Comparison of ENCODE assay signal across 9 mouse cellular contexts in genomic region chr17:27621705-27622531, GRCm38 (mm10). TPM values are rescaled to one million over a fixed set of nuclear protein-coding genes. Genes with fewer than 3 reads are reported as not detected.
DNase-seq lines count a peak whose midpoint lies in the region; ATAC-seq lines count a peak whose summit lies in the region.
"Had no signal": no experiment of that assay in that cellular context is flagged by ENCODE, and none has a peak within 500 bp of the region (broad histone marks: within the 10 kb centered on the region; RNA-seq: fewer than 3 reads in every experiment).

No protein-coding gene starts in this region.

- no peak for ATAC-seq in hindbrain, embryonic 14.5 days (ENCODE audit: low FRiP score)

- H3K9ac ChIP-seq in hindbrain, embryonic 14.5 days = peak overlapping the region; percentile 100

- H3K9me3 ChIP-seq in hindbrain, embryonic 14.5 days (ENCODE audit: control insufficient read depth, low read length) = no peaks in the 10 kb centered on the region

- peaks cover 32% of the 10 kb centered on the region for H3K4me1 ChIP-seq in hindbrain, embryonic 14.5 days (replicated peaks; ENCODE audit: control insufficient read depth, insufficient read depth, low read length)

- peak overlapping the region; percentile 99 for H3K27ac ChIP-seq in hindbrain, embryonic 14.5 days

- no peaks in the 10 kb centered on the region for H3K27me3 ChIP-seq in hindbrain, embryonic 14.5 days (ENCODE audit: control insufficient read depth, insufficient read depth, low read length)

- peak overlapping the region; percentile 82 for H3K4me3 ChIP-seq in hindbrain, embryonic 14.5 days (replicated peaks; ENCODE audit: low read length)

- H3K4me2 ChIP-seq in hindbrain, embryonic 14.5 days (replicated peaks) = peak overlapping the region; percentile 91

- peak; percentile 34 for DNase-seq in adrenal gland, postnatal 14 days
- DNase-seq in adrenal gland, postnatal 4 days (ENCODE audit: low spot score in 2 of 2) = no peak
- DNase-seq in thymus, postnatal 25 days = peak; percentile 23
- no peak for DNase-seq in thymus, postnatal 10 days (ENCODE audit: low spot score in 2 of 2)
- DNase-seq in hindbrain, embryonic 14.5 days (ENCODE audit: low spot score) = peak; percentile 57
- peak; percentile 50 for DNase-seq in mesoderm, embryonic 11.5 days (ENCODE audit: low read depth, low spot score)
- DNase-seq in right cerebral cortex, adult 18-20 months = no peak
- DNase-seq in left cerebral cortex, postnatal 10 days (ENCODE audit: extremely low spot score in 1 of 2, low spot score in 2 of 2) = no peak

- intact Hi-C loops in left cerebral cortex, postnatal 10 days (cut with DNase I) = no loop called here

- H3K36me3 ChIP-seq in hindbrain, embryonic 14.5 days (replicated peaks; ENCODE audit: control insufficient read depth, insufficient read depth) = no peaks in the 10 kb centered on the region; the same call in 1 of the 2 replicates

- 2% methylated on average over 23 of the region's 23 CpGs for WGBS in hindbrain, embryonic 14.5 days

RNA-seq across cellular contexts. Expression of gene Nudt3, which starts 1.4 kb away (rescaled TPM):
- 162 and 173 TPM in 2 replicates for total RNA-seq in adrenal gland, postnatal 14 days (2021)
- total RNA-seq in adrenal gland, postnatal 4 days (2021) = 100 to 1,000 TPM; 173 to 174 TPM
- polyA plus RNA-seq in hindbrain, embryonic 14.5 days (2014; fragmentation: Nextera tagmentation; extraction: Ambion mirVana) = 107 and 115 TPM in 2 replicates
- total RNA-seq in left cerebral cortex, postnatal 10 days (2021) = 100 to 1,000 TPM; 497 to 524 TPM

RNA-seq across cellular contexts. Expression of gene RPS10-NUDT3, which starts 13.1 kb away (rescaled TPM):
- not detected in 2 replicates for total RNA-seq in adrenal gland, postnatal 14 days (2021)
- total RNA-seq in adrenal gland, postnatal 4 days (2021) = not detected
- not detected in 2 replicates for polyA plus RNA-seq in hindbrain, embryonic 14.5 days (2014; fragmentation: Nextera tagmentation; extraction: Ambion mirVana)
- not detected for total RNA-seq in left cerebral cortex, postnatal 10 days (2021)
- total RNA-seq: layer of hippocampus, postnatal 14 days had no signal

RNA-seq across cellular contexts. Expression of gene Rps10, which starts 14.6 kb away (rescaled TPM):
- total RNA-seq in adrenal gland, postnatal 14 days (2021) = 864 and 1,045 TPM in 2 replicates
- total RNA-seq in adrenal gland, postnatal 4 days (2021) = 1,000 to 10,000 TPM; 1,377 to 1,386 TPM
- polyA plus RNA-seq in hindbrain, embryonic 14.5 days (2014; fragmentation: Nextera tagmentation; extraction: Ambion mirVana) = 489 and 624 TPM in 2 replicates
- total RNA-seq in left cerebral cortex, postnatal 10 days (2021) = 100 to 1,000 TPM; 503 to 512 TPM

RNA-seq across cellular contexts. Expression of gene Pacsin1, which starts 33.4 kb away (rescaled TPM):
- total RNA-seq in adrenal gland, postnatal 14 days (2021) = 4.5 and 6.0 TPM in 2 replicates
- 1 to 10 TPM; 5.5 to 5.6 TPM for total RNA-seq in adrenal gland, postnatal 4 days (2021)
- polyA plus RNA-seq in hindbrain, embryonic 14.5 days (2014; fragmentation: Nextera tagmentation; extraction: Ambion mirVana) = 44.5 and 51.7 TPM in 2 replicates
- total RNA-seq in left cerebral cortex, postnatal 10 days (2021) = 100 to 1,000 TPM; 204 to 211 TPM

RNA-seq across cellular contexts. Expression of gene AI413582, which starts 56.4 kb away (rescaled TPM):
- total RNA-seq in adrenal gland, postnatal 14 days (2021) = 10.9 and 19.7 TPM in 2 replicates
- 10 to 100 TPM; 17.4 to 19.1 TPM for total RNA-seq in adrenal gland, postnatal 4 days (2021)
- polyA plus RNA-seq in hindbrain, embryonic 14.5 days (2014; fragmentation: Nextera tagmentation; extraction: Ambion mirVana) = 68.0 and 76.5 TPM in 2 replicates
- 10 to 100 TPM; 80.4 to 95.9 TPM for total RNA-seq in left cerebral cortex, postnatal 10 days (2021)

Comparison
In these comparisons a context has a peak if more than half of its experiments do, and no peak if none do; other contexts are left out.
1. DNase-seq: peak in adrenal gland, postnatal 14 days (single experiment), thymus, postnatal 25 days (single experiment), hindbrain, embryonic 14.5 days (single experiment) and mesoderm, embryonic 11.5 days (single experiment); none in adrenal gland, postnatal 4 days (0 of 2), thymus, postnatal 10 days (0 of 2), right cerebral cortex, adult 18-20 months (single experiment) and left cerebral cortex, postnatal 10 days (0 of 2).